Mouse (Mus musculus) megakaryocyte, embryonic 14.5 days (primary cell): ENCODE data around the gene Zbtb20. TPM values are rescaled to one million over a fixed set of nuclear protein-coding genes. Genes with fewer than 3 reads are reported as not detected.

Experiments used
- H3K27me3 ChIP-seq: replicated peaks from 2 replicates; pipeline ENCODE3; 2012; ENCODE audit warnings: inconsistent platforms
- H3K36me3 ChIP-seq: replicated peaks from 2 replicates; pipeline ENCODE3; 2012; ENCODE audit warnings: low read length, inconsistent platforms, mixed read lengths
- H3K4me1 ChIP-seq: 2 replicates; pipeline ENCODE4 v1.6.1; 2012; ENCODE audit warnings: inconsistent platforms
- H3K4me3 ChIP-seq: replicated peaks from 2 replicates; pipeline ENCODE3; 2012; ENCODE audit warnings: moderate library complexity, mild to moderate bottlenecking, inconsistent platforms
- H3K9me3 ChIP-seq: 2 replicates; pipeline ENCODE4 v1.6.1; 2012; ENCODE audit warnings: inconsistent platforms
- FLI1 ChIP-seq: IDR thresholded peaks from 2 replicates; pipeline ENCODE4 v1.6.1; 2012; ENCODE audit warnings: low read length, inconsistent platforms, mixed read lengths
- GATA1 ChIP-seq: IDR thresholded peaks from 3 replicates; pipeline ENCODE4 v1.6.1; 2012; ENCODE audit warnings: mixed read lengths, low read length, inconsistent platforms, borderline replicate concordance
- polyA plus RNA-seq: library from polyadenylated mRNA; stranded (reverse); fragments of >175 nt; gene quantifications from 2 replicates; pipeline ENCODE4 v1.2.3, GENCODE M21; 2012; ENCODE audit warnings: low replicate concordance; ENCODE audit not compliant: insufficient read depth

The Zbtb20 gene
- polyA plus RNA-seq, 1 experiment: 2.4 TPM

- Histone ChIP-seq H3K36me3 (no peaks in the 10 kb centered on the region), H3K4me1 (no peaks in the 10 kb centered on the region), H3K9me3 (no peaks in the 10 kb centered on the region), H3K4me3 (no peak overlapping the region), H3K27me3 (no peaks in the 10 kb centered on the region)
- TF ChIP-seq GATA1 (no peak), FLI1 (no peak)
Measured at GRCm38 (mm10) chr16:43531328-43531727, 655.6 kb downstream of the Zbtb20 start.

DNA sequence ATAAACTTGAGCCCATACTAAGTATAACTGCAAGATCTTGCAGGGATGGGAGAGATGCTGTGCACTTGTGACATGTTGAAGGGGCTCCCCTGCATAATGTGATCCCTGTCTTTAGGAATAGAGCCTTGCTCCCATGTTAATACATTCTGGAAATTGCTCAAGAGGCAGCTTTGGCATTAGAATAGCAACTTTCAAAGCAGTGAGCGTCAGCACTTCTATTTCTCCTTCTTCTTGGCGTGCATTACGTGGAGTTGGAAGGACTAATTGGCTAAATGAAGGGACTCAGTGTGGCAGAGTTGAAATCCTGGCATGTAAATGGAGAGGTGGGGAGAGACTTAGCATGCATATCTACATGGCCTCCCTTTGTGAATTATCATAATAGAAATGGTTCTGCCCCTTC, 658.4 kb downstream of the Zbtb20 start:
- H3K27me3 ChIP-seq: no peaks in the 10 kb centered on the region
- TF ChIP-seq FLI1 (no peak), GATA1 (no peak)
- no peaks in the 10 kb centered on the region for H3K36me3 ChIP-seq
- no peaks in the 10 kb centered on the region for H3K9me3 ChIP-seq
- no peak overlapping the region for H3K4me3 ChIP-seq
- H3K4me1 ChIP-seq: no peaks in the 10 kb centered on the region

- H3K27me3 ChIP-seq: no peaks in the 10 kb centered on the region
- H3K4me3 ChIP-seq: no peak overlapping the region
- H3K9me3 ChIP-seq: no peaks in the 10 kb centered on the region
- no peaks in the 10 kb centered on the region for H3K4me1 ChIP-seq
- TF ChIP-seq GATA1 (no peak), FLI1 (no peak)
- H3K36me3 ChIP-seq: no peaks in the 10 kb centered on the region
Measured at GRCm38 (mm10) chr16:43535912-43536311, 660.2 kb downstream of the Zbtb20 start.

DNA sequence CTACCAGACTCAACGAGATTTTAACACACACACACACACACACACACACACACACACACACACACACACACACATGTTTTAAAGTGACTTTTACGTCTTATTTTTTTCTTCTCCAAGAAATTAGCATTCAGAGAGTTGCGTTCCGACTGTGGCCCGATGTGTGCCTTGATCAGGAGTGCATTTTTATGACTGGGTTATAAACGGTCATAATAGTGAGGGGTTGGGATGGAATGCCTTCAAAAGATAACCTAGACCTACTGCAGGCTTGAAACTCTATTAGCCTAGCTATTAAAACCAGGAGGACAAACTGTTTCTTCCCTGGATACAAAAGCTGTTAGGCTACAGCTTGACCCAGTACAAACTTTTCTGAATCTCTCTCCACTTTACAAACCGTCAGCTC, 661.5 kb downstream of the Zbtb20 start:
- H3K27me3 ChIP-seq: no peaks in the 10 kb centered on the region
- H3K4me3 ChIP-seq: no peak overlapping the region
- H3K4me1 ChIP-seq: no peaks in the 10 kb centered on the region
- TF ChIP-seq FLI1 (no peak), GATA1 (no peak)
- no peaks in the 10 kb centered on the region for H3K9me3 ChIP-seq
- H3K36me3 ChIP-seq: no peaks in the 10 kb centered on the region

- no peak overlapping the region for H3K4me3 ChIP-seq
- H3K36me3 ChIP-seq: no peaks in the 10 kb centered on the region
- H3K9me3 ChIP-seq: no peaks in the 10 kb centered on the region
- TF ChIP-seq FLI1 (no peak), GATA1 (no peak)
- H3K27me3 ChIP-seq: no peaks in the 10 kb centered on the region
- H3K4me1 ChIP-seq: no peaks in the 10 kb centered on the region
Measured at GRCm38 (mm10) chr16:43539659-43540096, 664.0 kb downstream of the Zbtb20 start.

- Histone ChIP-seq H3K4me1 (no peaks in the 10 kb centered on the region; the same call in 1 of the 2 replicates), H3K36me3 (no peaks in the 10 kb centered on the region), H3K4me3 (no peak overlapping the region), H3K27me3 (no peaks in the 10 kb centered on the region), H3K9me3 (no peaks in the 10 kb centered on the region)
- no peak for TF ChIP-seq FLI1
- TF ChIP-seq GATA1: no peak
Measured at GRCm38 (mm10) chr16:43540108-43540507, 664.4 kb downstream of the Zbtb20 start.

- H3K36me3 ChIP-seq: no peaks in the 10 kb centered on the region
- no peak overlapping the region for H3K4me3 ChIP-seq
- no peaks in the 10 kb centered on the region for H3K27me3 ChIP-seq
- TF ChIP-seq GATA1: no peak
- TF ChIP-seq FLI1: no peak
- H3K9me3 ChIP-seq: no peaks in the 10 kb centered on the region
- no peaks in the 10 kb centered on the region; the same call in 1 of the 2 replicates for H3K4me1 ChIP-seq
Measured at GRCm38 (mm10) chr16:43540546-43541167, 665.0 kb downstream of the Zbtb20 start.

DNA sequence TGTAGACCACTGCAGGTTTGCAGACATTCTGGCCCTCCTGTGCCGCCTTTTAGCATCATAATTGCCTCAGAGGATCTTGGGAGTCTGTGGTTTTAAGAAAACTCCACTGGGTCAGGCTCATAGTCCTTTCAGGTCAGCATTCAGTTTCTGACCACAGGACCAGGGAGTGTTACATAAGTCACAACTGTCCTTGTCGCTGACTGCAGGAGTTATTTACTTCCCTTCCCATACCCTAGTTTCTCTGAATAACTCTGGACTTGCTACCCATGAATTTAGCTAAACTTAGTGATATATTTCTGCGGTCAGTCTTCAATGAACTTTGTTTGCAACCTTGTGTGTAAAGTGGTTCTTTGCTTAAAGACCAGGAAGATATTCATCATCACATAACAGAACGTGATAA, 669.6 kb downstream of the Zbtb20 start:
- Histone ChIP-seq H3K4me3 (no peak overlapping the region), H3K27me3 (peaks cover 2% of the 10 kb centered on the region), H3K4me1 (no peaks in the 10 kb centered on the region; the same call in 1 of the 2 replicates), H3K36me3 (no peaks in the 10 kb centered on the region), H3K9me3 (no peaks in the 10 kb centered on the region)
- TF ChIP-seq GATA1 (no peak), FLI1 (no peak)

DNA sequence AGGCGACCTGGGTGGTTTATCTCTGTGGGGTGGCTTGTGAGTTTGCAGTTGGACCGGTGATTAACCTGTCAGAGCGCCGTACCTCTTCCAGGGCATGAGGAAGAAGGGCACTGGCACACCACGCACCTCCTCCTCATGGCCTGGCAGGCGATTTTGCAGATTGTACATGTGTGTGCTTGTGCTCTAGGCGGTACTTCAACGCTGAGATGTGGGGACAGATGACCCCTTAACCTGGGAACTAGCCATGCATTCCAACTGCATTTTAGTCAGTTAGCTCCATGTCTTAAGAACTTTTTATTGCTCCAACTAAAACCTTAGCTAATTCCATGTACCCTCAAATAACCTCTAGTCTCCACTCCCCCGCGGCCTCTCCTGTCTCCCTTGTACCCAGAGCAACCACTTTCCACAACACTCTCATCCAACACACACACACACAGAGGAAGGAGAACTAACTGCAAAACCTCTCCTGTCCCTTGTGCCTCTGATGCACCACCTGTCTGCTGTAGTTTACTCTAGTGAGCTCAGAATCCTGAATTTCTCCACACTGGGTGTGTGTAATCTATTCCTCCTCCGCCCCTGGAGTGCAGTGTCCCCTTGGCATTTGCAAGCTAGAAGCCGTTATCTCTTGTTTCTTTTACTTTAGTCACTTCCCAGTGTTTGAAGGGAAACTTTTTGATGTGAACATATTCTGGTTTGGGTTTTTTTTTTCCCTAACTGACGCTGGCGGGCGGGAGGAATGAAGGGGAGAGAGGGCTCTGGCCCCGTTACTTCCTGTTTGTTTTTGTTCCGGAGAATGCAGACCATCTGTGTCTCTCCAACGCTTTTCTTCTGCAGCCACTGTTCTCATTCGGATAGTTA, 671.9 kb downstream of the Zbtb20 start:
- H3K36me3 ChIP-seq: no peaks in the 10 kb centered on the region
- peaks cover 2% of the 10 kb centered on the region for H3K27me3 ChIP-seq
- no peaks in the 10 kb centered on the region for H3K9me3 ChIP-seq
- TF ChIP-seq GATA1 (no peak), FLI1 (no peak)
- H3K4me1 ChIP-seq: no peaks in the 10 kb centered on the region; the same call in 1 of the 2 replicates
- H3K4me3 ChIP-seq: peak overlapping the region; percentile 20

GRCm38 (mm10) chr16:43548774-43549173, 673.1 kb downstream of the Zbtb20 start:
- Histone ChIP-seq H3K27me3 (peaks cover 2% of the 10 kb centered on the region), H3K36me3 (no peaks in the 10 kb centered on the region), H3K4me3 (no peak overlapping the region), H3K4me1 (no peaks in the 10 kb centered on the region; the same call in 1 of the 2 replicates), H3K9me3 (no peaks in the 10 kb centered on the region)
- TF ChIP-seq GATA1: no peak
- TF ChIP-seq FLI1: no peak
